Mouse (Mus musculus): Measurements from ENCODE around the gene Mtmr12. TPM values are rescaled to one million over a fixed set of nuclear protein-coding genes. Genes with fewer than 3 reads are reported as not detected.
"Not testable (repeated sequence)": the region's sequence is repeated elsewhere in the genome, so short reads cannot be mapped to it uniquely, and the experiment has no call there.

Gene Mtmr12
- polyA plus RNA-seq (2015; fragmentation: Nextera tagmentation; extraction: Ambion mirVana): 15.0 TPM in 2 replicates

- H3K9ac ChIP-seq: peak within 1 kb of the TSS; percentile 89
- peaks cover 27% of the 10 kb centered on the region for H3K4me1 ChIP-seq
- H3K27ac ChIP-seq: peak within 1 kb of the TSS; percentile 93
- no peaks in the 10 kb centered on the region for H3K9me3 ChIP-seq
- no peaks in the 10 kb centered on the region for H3K36me3 ChIP-seq
- WGBS: under 1% methylated on average over 47 of the region's 58 CpGs
- H3K27me3 ChIP-seq: no peaks in the 10 kb centered on the region
- peak within 1 kb of the TSS; percentile 63 for H3K4me2 ChIP-seq
- ATAC-seq (ENCODE audit: insufficient number of reproducible peaks, low FRiP score, low TSS enrichment, low read depth): peak; percentile 96
- peak within 1 kb of the TSS; percentile 78 for H3K4me3 ChIP-seq
Measured at GRCm38 (mm10) chr15:12204319-12205159, at the start of gene Mtmr12. Gene Mtmr12, plus strand, starts transcription at chr15:12205028.

DNA sequence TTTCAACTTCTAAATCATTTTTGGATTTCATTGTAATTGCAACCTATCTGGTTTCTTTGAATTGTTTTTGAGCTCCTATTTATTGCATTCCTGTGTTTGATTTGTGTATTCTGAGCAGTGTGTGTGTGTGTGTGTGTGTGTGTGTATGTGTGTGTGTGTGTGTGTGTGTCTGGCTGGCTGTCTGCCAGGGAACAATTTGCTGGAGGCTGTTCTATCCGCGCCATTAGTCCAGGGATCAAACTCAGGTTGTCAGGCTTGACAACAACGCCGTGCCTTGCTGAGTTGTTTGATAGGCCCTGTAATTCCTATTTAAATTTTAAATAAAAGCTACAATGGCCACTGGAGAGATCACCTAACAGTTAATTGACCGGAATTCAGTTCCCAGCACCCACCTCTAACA, 26.7 kb upstream of the Mtmr12 start:
- WGBS: 72% methylated on average over 5 of the region's 5 CpGs
- Histone ChIP-seq H3K4me1 (no peaks in the 10 kb centered on the region), H3K9me3 (no peaks in the 10 kb centered on the region), H3K4me2 (no peak overlapping the region), H3K36me3 (peaks cover 51% of the 10 kb centered on the region), H3K27me3 (no peaks in the 10 kb centered on the region), H3K4me3 (no peak overlapping the region), H3K9ac (no peak overlapping the region), H3K27ac (no peak overlapping the region)
- ATAC-seq (ENCODE audit: insufficient number of reproducible peaks, low FRiP score, low TSS enrichment, low read depth): no peak

DNA sequence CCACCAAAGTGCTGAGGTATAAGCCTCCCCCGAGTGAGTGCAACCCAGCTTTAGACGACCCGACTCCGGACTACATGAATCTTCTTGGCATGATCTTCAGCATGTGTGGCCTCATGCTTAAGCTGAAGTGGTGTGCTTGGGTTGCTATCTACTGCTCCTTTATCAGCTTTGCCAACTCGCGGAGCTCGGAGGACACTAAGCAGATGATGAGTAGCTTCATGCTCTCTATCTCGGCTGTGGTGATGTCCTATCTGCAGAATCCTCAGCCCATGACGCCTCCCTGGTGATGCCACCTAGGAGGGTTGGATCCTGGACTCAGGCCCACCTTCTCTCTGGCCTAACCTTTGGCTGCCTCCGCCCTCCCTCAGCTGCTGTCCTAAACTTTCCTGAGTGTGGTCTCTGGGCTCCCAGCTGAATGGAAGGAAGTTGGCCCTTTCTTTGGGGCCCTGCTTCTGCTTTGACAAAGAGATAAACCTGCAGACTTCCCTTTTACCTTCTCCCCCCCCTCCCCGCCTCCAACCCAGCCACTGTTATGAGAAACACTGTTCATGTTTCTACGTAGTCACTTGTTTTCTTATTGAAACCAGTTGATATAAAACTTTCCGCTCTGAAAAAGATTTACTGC, 23.5 kb upstream of the Mtmr12 start:
- not testable (repeated sequence) for H3K4me3 ChIP-seq; H3K9me3 ChIP-seq; H3K27me3 ChIP-seq; H3K4me2 ChIP-seq; H3K27ac ChIP-seq; H3K4me1 ChIP-seq; ATAC-seq (ENCODE audit: insufficient number of reproducible peaks, low FRiP score, low TSS enrichment, low read depth); H3K9ac ChIP-seq
- peaks cover 37% of the 10 kb centered on the region for H3K36me3 ChIP-seq
- WGBS: 85% methylated on average over 13 of the region's 13 CpGs

- Histone ChIP-seq H3K4me3 (peak overlapping the region; percentile 11; the same call in 1 of the 2 replicates), H3K36me3 (peaks cover 12% of the 10 kb centered on the region), H3K27me3 (no peaks in the 10 kb centered on the region), H3K9ac (no peak overlapping the region), H3K4me2 (peak overlapping the region; percentile 31), H3K27ac (peak overlapping the region; percentile 76), H3K4me1 (peaks cover 29% of the 10 kb centered on the region), H3K9me3 (no peaks in the 10 kb centered on the region)
- WGBS: 23% methylated on average over 25 of the region's 25 CpGs
- ATAC-seq (ENCODE audit: insufficient number of reproducible peaks, low FRiP score, low TSS enrichment, low read depth): peak; percentile 87
Measured at GRCm38 (mm10) chr15:12193880-12194816, 10.7 kb upstream of the Mtmr12 start.

DNA sequence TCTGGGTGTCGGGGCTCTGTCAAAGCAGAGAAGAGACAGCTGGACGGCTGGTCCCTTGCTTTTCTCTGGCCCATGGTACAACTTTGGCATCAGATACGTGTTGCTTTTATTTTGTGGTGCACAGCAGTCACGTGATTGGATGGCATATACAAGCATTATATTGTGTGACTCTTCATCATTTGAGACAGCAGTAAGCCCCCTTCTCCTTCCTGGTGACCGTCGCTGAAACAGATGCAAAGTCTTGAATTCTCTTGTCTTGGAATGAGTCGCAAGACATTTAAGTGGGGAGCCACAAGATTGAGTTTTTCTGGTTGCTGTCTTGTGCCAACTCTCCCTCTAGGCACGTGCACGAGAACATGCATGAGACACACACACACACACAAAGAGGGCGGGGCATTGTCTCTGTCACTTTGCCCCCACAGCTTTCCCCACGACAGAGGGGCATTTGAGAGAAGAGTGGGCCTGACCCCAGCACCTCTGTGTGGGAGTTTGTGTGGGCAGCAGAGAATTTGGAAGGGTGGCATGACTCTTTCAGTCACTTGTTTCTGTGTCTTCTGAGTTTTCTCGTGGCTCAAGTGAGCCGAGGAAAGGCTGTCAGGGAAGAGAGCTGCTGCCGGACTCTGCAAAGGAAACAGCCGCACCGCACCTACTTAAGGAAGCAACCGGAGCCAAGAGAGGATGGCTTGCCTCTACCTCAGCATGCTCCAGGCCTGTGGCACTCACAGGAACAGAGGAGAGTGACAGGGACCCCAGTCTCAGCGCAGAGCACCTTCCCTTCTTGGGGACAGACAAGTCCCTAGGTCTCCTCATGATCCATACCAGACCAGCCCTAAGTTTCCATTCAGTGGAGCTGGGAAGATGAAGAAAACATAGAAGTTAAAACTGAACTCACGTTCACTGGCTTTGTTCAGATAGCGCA, 9.8 kb upstream of the Mtmr12 start:
- no peak overlapping the region for H3K9ac ChIP-seq
- ATAC-seq (ENCODE audit: insufficient number of reproducible peaks, low FRiP score, low TSS enrichment, low read depth): no peak
- peaks cover 29% of the 10 kb centered on the region for H3K4me1 ChIP-seq
- H3K36me3 ChIP-seq: peaks cover 8% of the 10 kb centered on the region
- H3K27ac ChIP-seq: peak overlapping the region; percentile 76
- H3K9me3 ChIP-seq: no peaks in the 10 kb centered on the region
- H3K27me3 ChIP-seq: no peaks in the 10 kb centered on the region
- H3K4me3 ChIP-seq: no peak overlapping the region
- H3K4me2 ChIP-seq: peak overlapping the region; percentile 31
- 66% methylated on average over 20 of the region's 20 CpGs for WGBS

- peaks cover 29% of the 10 kb centered on the region for H3K4me1 ChIP-seq
- no peaks in the 10 kb centered on the region for H3K9me3 ChIP-seq
- no peak overlapping the region for H3K4me2 ChIP-seq
- H3K36me3 ChIP-seq: no peaks in the 10 kb centered on the region
- WGBS: 85% methylated on average over 5 of the region's 6 CpGs
- no peak overlapping the region for H3K27ac ChIP-seq
- no peak overlapping the region for H3K4me3 ChIP-seq
- no peak for ATAC-seq (ENCODE audit: insufficient number of reproducible peaks, low FRiP score, low TSS enrichment, low read depth)
- no peak overlapping the region for H3K9ac ChIP-seq
- no peaks in the 10 kb centered on the region for H3K27me3 ChIP-seq
Measured at GRCm38 (mm10) chr15:12195966-12196365, 8.9 kb upstream of the Mtmr12 start.

GRCm38 (mm10) chr15:12196410-12197191, 8.2 kb upstream of the Mtmr12 start:
- 24% methylated on average over 22 of the region's 22 CpGs for WGBS

GRCm38 (mm10) chr15:12197361-12197760, 7.5 kb upstream of the Mtmr12 start:
- no peak for ATAC-seq (ENCODE audit: insufficient number of reproducible peaks, low FRiP score, low TSS enrichment, low read depth)

More at GRCm38 (mm10) chr15:12196410-12197191, 8.2 kb upstream of the Mtmr12 start:
- H3K4me2 ChIP-seq: no peak overlapping the region
- H3K9me3 ChIP-seq: no peaks in the 10 kb centered on the region
- peaks cover 29% of the 10 kb centered on the region for H3K4me1 ChIP-seq
- no peaks in the 10 kb centered on the region for H3K36me3 ChIP-seq
- H3K9ac ChIP-seq: no peak overlapping the region
- no peaks in the 10 kb centered on the region for H3K27me3 ChIP-seq
- H3K27ac ChIP-seq: no peak overlapping the region
- ATAC-seq (ENCODE audit: insufficient number of reproducible peaks, low FRiP score, low TSS enrichment, low read depth): no peak
- no peak overlapping the region for H3K4me3 ChIP-seq

GRCm38 (mm10) chr15:12200021-12200420, 4.8 kb upstream of the Mtmr12 start:
- Histone ChIP-seq H3K4me3 (no peak overlapping the region), H3K4me1 (peaks cover 20% of the 10 kb centered on the region), H3K9me3 (no peaks in the 10 kb centered on the region), H3K27me3 (no peaks in the 10 kb centered on the region), H3K9ac (no peak overlapping the region), H3K36me3 (no peaks in the 10 kb centered on the region), H3K4me2 (no peak overlapping the region), H3K27ac (no peak overlapping the region)
- 91% methylated on average over 7 of the region's 7 CpGs for WGBS
- no peak for ATAC-seq (ENCODE audit: insufficient number of reproducible peaks, low FRiP score, low TSS enrichment, low read depth)

More at GRCm38 (mm10) chr15:12197361-12197760, 7.5 kb upstream of the Mtmr12 start:
- no peak overlapping the region for H3K4me3 ChIP-seq
- H3K27ac ChIP-seq: no peak overlapping the region
- 81% methylated on average over 6 of the region's 6 CpGs for WGBS
- H3K4me1 ChIP-seq: peaks cover 29% of the 10 kb centered on the region
- H3K9ac ChIP-seq: no peak overlapping the region
- H3K9me3 ChIP-seq: no peaks in the 10 kb centered on the region
- no peaks in the 10 kb centered on the region for H3K36me3 ChIP-seq
- H3K4me2 ChIP-seq: no peak overlapping the region
- H3K27me3 ChIP-seq: no peaks in the 10 kb centered on the region

GRCm38 (mm10) chr15:12201856-12202255, 3.0 kb upstream of the Mtmr12 start:
- no peak overlapping the region for H3K27ac ChIP-seq
- no peak for ATAC-seq (ENCODE audit: insufficient number of reproducible peaks, low FRiP score, low TSS enrichment, low read depth)
- H3K9me3 ChIP-seq: no peaks in the 10 kb centered on the region
- no peaks in the 10 kb centered on the region for H3K27me3 ChIP-seq
- no peak overlapping the region for H3K4me2 ChIP-seq
- no peak overlapping the region for H3K9ac ChIP-seq
- H3K4me3 ChIP-seq: no peak overlapping the region
- H3K36me3 ChIP-seq: no peaks in the 10 kb centered on the region
- H3K4me1 ChIP-seq: peaks cover 23% of the 10 kb centered on the region
